Mouse (Mus musculus): Measurements from ENCODE around the gene Tesk1. TPM values are rescaled to one million over a fixed set of nuclear protein-coding genes. Genes with fewer than 3 reads are reported as not detected.
A peak's percentile ranks its signal among the peaks of the same experiment; 100 is the strongest.
"Not testable (repeated sequence)": the region's sequence is repeated elsewhere in the genome, so short reads cannot be mapped to it uniquely, and the experiment has no call there.

Gene Tesk1
- polyA plus RNA-seq, 1 experiment from 2014 or later, result 6.3 TPM

- no peak overlapping the region for H3K4me2 ChIP-seq
- ATAC-seq, result no peak
- no peaks in the 10 kb centered on the region for H3K27me3 ChIP-seq
- no peak overlapping the region for H3K27ac ChIP-seq
- H3K9ac ChIP-seq, result no peak overlapping the region
- H3K4me3 ChIP-seq, result no peak overlapping the region
- H3K36me3 ChIP-seq (ENCODE audit: poor library complexity, severe bottlenecking), result no peaks in the 10 kb centered on the region
- 87% methylated on average over 7 of the region's 7 CpGs for WGBS
- H3K4me1 ChIP-seq, result no peaks in the 10 kb centered on the region
- no peaks in the 10 kb centered on the region for H3K9me3 ChIP-seq (replicated peaks)
Measured at GRCm38 (mm10) chr4:43466872-43467271, 25.1 kb downstream of the Tesk1 start.

- H3K4me2 ChIP-seq, result no peak overlapping the region
- 94% methylated on average over 10 of the region's 10 CpGs for whole genome bisulfite sequencing
- no peaks in the 10 kb centered on the region for H3K9me3 ChIP-seq (replicated peaks)
- no peak overlapping the region for H3K9ac ChIP-seq
- no peaks in the 10 kb centered on the region for H3K4me1 ChIP-seq
- ATAC-seq, result no peak
- H3K36me3 ChIP-seq (ENCODE audit: poor library complexity, severe bottlenecking), result no peaks in the 10 kb centered on the region
- H3K27ac ChIP-seq, result no peak overlapping the region
- no peak overlapping the region for H3K4me3 ChIP-seq
- H3K27me3 ChIP-seq, result no peaks in the 10 kb centered on the region
Measured at GRCm38 (mm10) chr4:43470301-43470700, 28.6 kb downstream of the Tesk1 start.

GRCm38 (mm10) chr4:43473636-43474035 is 31.9 kb downstream of the Tesk1 start:
- Histone ChIP-seq H3K4me3 (no peak overlapping the region), H3K27me3 (no peaks in the 10 kb centered on the region), H3K4me2 (no peak overlapping the region), H3K36me3 (ENCODE audit: poor library complexity, severe bottlenecking) (no peaks in the 10 kb centered on the region), H3K4me1 (no peaks in the 10 kb centered on the region), H3K9ac (no peak overlapping the region), H3K27ac (no peak overlapping the region), H3K9me3 (replicated peaks) (no peaks in the 10 kb centered on the region)
- 86% methylated on average over 1 of the region's 1 CpGs for WGBS
- ATAC-seq, result no peak

- no peak overlapping the region for H3K4me3 ChIP-seq
- no peak overlapping the region for H3K9ac ChIP-seq
- 95% methylated on average over 6 of the region's 6 CpGs for WGBS
- no peaks in the 10 kb centered on the region for H3K36me3 ChIP-seq (ENCODE audit: poor library complexity, severe bottlenecking)
- H3K27ac ChIP-seq, result no peak overlapping the region
- no peaks in the 10 kb centered on the region for H3K4me1 ChIP-seq
- H3K27me3 ChIP-seq, result no peaks in the 10 kb centered on the region
- H3K9me3 ChIP-seq (replicated peaks), result no peaks in the 10 kb centered on the region
- no peak overlapping the region for H3K4me2 ChIP-seq
- no peak for ATAC-seq
Measured at GRCm38 (mm10) chr4:43476604-43477003, 34.9 kb downstream of the Tesk1 start.

DNA sequence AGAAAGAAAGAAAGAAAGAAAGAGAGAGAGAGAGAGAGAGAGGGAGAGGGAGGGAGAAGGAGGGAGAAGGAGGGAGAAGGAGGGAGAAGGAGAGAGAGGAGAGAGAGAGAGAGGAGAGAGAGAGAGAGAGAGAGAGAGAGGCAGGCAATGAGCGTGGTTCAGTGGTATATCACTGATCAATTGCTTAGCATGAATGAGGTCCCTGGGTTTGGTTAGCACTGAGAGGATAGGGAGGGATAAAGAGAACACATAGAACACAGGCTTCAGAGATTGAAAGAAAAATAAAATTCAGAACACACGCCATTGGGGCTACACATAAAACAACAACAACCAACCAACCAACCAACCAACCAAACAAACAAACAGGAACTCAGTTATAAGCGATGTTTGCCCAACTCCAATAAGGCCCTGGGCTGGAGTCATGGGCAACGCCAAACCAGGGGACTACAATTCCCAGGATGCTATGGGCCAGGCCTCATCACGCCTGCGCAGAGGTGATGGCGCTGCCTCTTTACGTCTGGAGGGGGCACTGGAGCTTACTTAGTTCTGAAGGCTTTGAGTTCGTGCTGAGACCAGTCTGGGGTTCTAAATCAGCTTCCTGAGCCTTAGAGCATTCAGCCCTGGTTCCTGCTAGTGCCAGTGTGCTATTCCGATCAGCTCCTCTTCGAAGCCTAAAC is 36.3 kb downstream of the Tesk1 start:
- 17% methylated on average over 11 of the region's 11 CpGs for WGBS
- H3K9ac ChIP-seq, result peak overlapping the region; percentile 56
- ATAC-seq, result peak; percentile 98

GRCm38 (mm10) chr4:43478534-43478858 is 36.8 kb downstream of the Tesk1 start:
- Histone ChIP-seq H3K27me3 (no peaks in the 10 kb centered on the region), H3K9me3 (replicated peaks) (no peaks in the 10 kb centered on the region), H3K27ac (no peak overlapping the region), H3K4me1 (no peaks in the 10 kb centered on the region), H3K4me3 (peak overlapping the region; percentile 33), H3K4me2 (peak overlapping the region; percentile 54), H3K9ac (peak overlapping the region; percentile 56), H3K36me3 (ENCODE audit: poor library complexity, severe bottlenecking) (no peaks in the 10 kb centered on the region)
- ATAC-seq, result no peak; the same call in none of the 2 replicates
- 62% methylated on average over 8 of the region's 8 CpGs for whole genome bisulfite sequencing

More for the DNA sequence above, 36.3 kb downstream of the Tesk1 start:
- no peak overlapping the region for H3K27ac ChIP-seq
- H3K4me1 ChIP-seq, result no peaks in the 10 kb centered on the region
- H3K9me3 ChIP-seq (replicated peaks), result no peaks in the 10 kb centered on the region
- no peaks in the 10 kb centered on the region for H3K27me3 ChIP-seq
- peak overlapping the region; percentile 33 for H3K4me3 ChIP-seq
- peak overlapping the region; percentile 54 for H3K4me2 ChIP-seq
- no peaks in the 10 kb centered on the region for H3K36me3 ChIP-seq (ENCODE audit: poor library complexity, severe bottlenecking)

- 50% methylated on average over 24 of the region's 24 CpGs for WGBS
- no peak overlapping the region for H3K9ac ChIP-seq
Measured at GRCm38 (mm10) chr4:43478906-43479832, 37.4 kb downstream of the Tesk1 start.

DNA sequence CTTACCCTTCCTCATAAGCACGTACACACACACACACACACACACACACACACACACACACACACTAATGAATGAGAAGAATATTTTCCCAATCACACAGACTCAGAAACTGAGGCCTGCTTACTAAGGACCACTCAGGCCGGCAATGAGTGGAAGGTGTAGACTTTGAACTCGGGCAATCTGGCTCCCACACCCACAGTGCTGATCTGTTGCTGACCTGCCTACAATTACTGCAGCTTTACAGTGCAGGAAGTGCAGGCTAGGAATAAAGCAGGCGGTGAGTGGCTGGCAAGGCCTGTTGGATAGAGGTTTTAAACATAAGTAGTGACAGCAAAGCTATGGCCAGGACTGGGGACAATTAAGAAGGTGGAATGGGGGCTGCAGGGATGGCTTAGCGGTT is 39.2 kb downstream of the Tesk1 start:
- Histone ChIP-seq H3K9me3 (replicated peaks) (no peaks in the 10 kb centered on the region), H3K36me3 (ENCODE audit: poor library complexity, severe bottlenecking) (no peaks in the 10 kb centered on the region), H3K4me2 (no peak overlapping the region), H3K4me1 (no peaks in the 10 kb centered on the region), H3K4me3 (no peak overlapping the region), H3K9ac (no peak overlapping the region), H3K27me3 (no peaks in the 10 kb centered on the region), H3K27ac (no peak overlapping the region)
- no peak for ATAC-seq
- WGBS, result 81% methylated on average over 5 of the region's 5 CpGs

More at GRCm38 (mm10) chr4:43478906-43479832, 37.4 kb downstream of the Tesk1 start:
- Histone ChIP-seq H3K4me3 (no peak overlapping the region), H3K27ac (no peak overlapping the region), H3K9me3 (replicated peaks) (no peaks in the 10 kb centered on the region), H3K4me2 (0 out of 2 replicates have a peak overlapping the region, but pooled peaks have one; percentile 3), H3K36me3 (ENCODE audit: poor library complexity, severe bottlenecking) (no peaks in the 10 kb centered on the region), H3K27me3 (no peaks in the 10 kb centered on the region), H3K4me1 (no peaks in the 10 kb centered on the region)
- no peak for ATAC-seq

GRCm38 (mm10) chr4:43481894-43482456 is 40.2 kb downstream of the Tesk1 start:
- WGBS, result 81% methylated on average over 7 of the region's 7 CpGs
- ATAC-seq, result no peak
- Histone ChIP-seq H3K9me3 (replicated peaks) (no peaks in the 10 kb centered on the region), H3K27me3 (no peaks in the 10 kb centered on the region), H3K4me2 (no peak overlapping the region), H3K9ac (no peak overlapping the region), H3K36me3 (ENCODE audit: poor library complexity, severe bottlenecking) (no peaks in the 10 kb centered on the region), H3K27ac (no peak overlapping the region), H3K4me1 (no peaks in the 10 kb centered on the region), H3K4me3 (no peak overlapping the region)

DNA sequence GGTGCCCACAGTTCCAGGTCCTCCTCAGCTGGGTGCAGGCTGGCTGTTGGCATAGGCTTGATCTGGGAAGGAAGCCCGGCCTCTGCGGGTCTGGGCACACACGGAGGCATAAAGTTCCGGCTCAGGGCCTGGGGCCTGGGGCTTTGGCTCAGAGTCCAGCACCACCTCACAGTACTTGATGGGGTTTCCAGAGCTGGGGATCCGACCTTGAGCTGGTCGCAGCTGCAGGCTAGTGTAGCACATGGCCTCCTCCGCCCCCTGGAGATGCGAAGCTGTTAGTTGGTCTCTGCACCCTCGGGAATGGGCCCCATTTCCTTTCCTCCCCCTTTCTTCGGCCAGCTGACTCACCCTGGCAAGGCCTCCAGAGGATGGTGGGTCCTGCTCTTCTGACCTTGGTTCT is 40.9 kb downstream of the Tesk1 start:
- no peaks in the 10 kb centered on the region for H3K9me3 ChIP-seq (replicated peaks)
- 80% methylated on average over 10 of the region's 10 CpGs for WGBS

DNA sequence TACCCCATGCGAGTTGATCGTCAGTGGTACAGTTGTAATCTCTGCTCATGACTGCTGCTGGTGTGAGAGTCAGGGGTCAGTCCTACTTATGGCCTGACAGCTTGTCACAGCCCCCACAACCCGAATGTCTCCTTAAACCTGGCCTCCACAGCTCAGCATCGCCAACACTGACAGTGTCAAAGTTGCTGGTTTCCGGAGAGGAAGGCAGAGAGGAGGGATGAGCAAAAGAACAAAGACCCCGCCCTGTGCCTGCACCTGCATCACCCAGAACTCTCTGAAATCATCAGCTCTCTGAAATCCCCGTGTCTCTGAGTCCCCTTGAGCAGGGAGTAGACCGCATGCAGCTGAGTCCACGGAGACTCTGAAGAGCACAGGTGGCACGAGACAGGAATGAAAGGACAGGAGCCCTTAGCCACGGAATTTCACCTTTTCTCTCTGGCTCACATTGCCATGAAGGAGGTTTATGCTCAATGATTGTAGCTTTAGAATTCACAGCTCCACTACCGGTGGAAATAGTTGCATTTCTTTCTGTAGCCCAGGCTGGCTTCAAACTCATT is 41.9 kb downstream of the Tesk1 start, which contains the start of gene Sit1:
TSS of gene Sit1 (minus strand) at position 200 of the 557 bp plus-strand sequence.
- Histone ChIP-seq H3K27me3 (no peaks in the 10 kb centered on the region), H3K9me3 (replicated peaks) (no peaks in the 10 kb centered on the region), H3K36me3 (ENCODE audit: poor library complexity, severe bottlenecking) (no peaks in the 10 kb centered on the region), H3K4me1 (no peaks in the 10 kb centered on the region), H3K4me3 (no peak within 1 kb of the TSS), H3K27ac (no peak within 1 kb of the TSS), H3K4me2 (no peak within 1 kb of the TSS), H3K9ac (no peak within 1 kb of the TSS)
- WGBS, result 60% methylated on average over 12 of the region's 12 CpGs
- ATAC-seq, result no peak

More for the DNA sequence above, 40.9 kb downstream of the Tesk1 start:
- Histone ChIP-seq H3K4me3 (no peak overlapping the region), H3K27me3 (no peaks in the 10 kb centered on the region), H3K4me1 (no peaks in the 10 kb centered on the region), H3K4me2 (no peak overlapping the region), H3K36me3 (ENCODE audit: poor library complexity, severe bottlenecking) (no peaks in the 10 kb centered on the region), H3K9ac (no peak overlapping the region), H3K27ac (no peak overlapping the region)
- ATAC-seq, result no peak

DNA sequence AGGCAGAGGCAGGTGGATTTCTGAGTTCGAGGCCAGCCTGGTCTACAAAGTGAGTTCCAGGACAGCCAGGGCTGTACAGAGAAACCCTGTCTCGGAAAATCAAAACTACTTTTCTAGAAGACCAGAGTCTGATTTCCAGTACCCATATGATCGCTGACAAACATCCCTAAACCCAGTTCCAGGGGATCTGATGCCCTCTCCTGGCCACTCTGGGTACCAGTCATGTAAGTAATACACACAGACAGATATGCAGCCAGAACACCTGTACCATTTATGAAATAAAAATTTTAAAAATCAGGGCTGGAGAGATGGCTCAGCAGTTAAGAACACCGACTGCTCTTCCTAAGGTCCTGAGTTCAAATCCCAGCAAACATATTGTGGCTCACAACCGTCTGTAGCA is 43.9 kb downstream of the Tesk1 start:
- H3K27ac ChIP-seq; H3K9me3 ChIP-seq (replicated peaks); H3K4me1 ChIP-seq; H3K9ac ChIP-seq; H3K36me3 ChIP-seq (ENCODE audit: poor library complexity, severe bottlenecking); H3K27me3 ChIP-seq; H3K4me2 ChIP-seq; ATAC-seq; H3K4me3 ChIP-seq: not testable (repeated sequence)
- 85% methylated on average over 5 of the region's 5 CpGs for WGBS

Data from forebrain, embryonic 13.5 days (tissue).